Mouse (Mus musculus): ENCODE results near the gene Nell1.

DNA sequence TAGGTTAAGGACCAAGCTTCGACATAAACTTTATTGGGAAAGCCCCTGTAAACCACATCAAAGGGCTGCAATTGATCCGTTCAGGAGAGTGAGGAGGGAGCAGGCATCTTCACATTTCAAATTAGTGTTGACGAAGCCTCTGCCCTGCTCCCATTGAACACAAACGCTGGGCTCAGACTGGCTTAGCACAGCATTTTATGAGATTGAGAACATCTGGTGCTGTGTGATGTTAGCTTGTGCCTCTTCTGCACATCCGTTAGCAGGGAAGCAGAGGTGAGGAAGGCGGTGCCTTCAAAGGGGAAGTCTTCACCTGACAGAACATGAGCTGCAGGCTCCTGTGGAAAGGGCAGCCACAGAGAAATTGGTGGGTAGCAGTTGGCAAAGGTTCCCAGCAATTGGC is 66.4 kb downstream of the Nell1 start:
- TF ChIP-seq POLR2A (IDR thresholded peaks at IDR 0.05; ENCODE audit: extremely low read depth, insufficient read depth, low read length) (no peak), CTCF (IDR thresholded peaks at IDR 0.05; ENCODE audit: low read depth, low read length) (no peak)

Data from liver, adult 2 months (tissue).